Mouse (Mus musculus) thymus, adult 2 months (tissue): ENCODE measurements at regions not wholly inside any gene's neighbourhood (a gene's known extent, or its start where the extent isn't known, plus 50 kb on each side); places are given as distances from the start of the nearest gene placed in this dataset.

Experiments
- CTCF ChIP-seq: fragments of 200-500 bp; IDR thresholded peaks from 2 replicates; pipeline ENCODE4 v1.5.1; 2012; ENCODE audit warnings: mild to moderate bottlenecking, control low read depth, low read length, moderate library complexity, borderline replicate concordance; ENCODE audit not compliant: control insufficient read depth, poor library complexity, insufficient read depth; ENCODE audit errors: extremely low read depth
- POLR2A ChIP-seq: fragments of 200-500 bp; IDR thresholded peaks from 2 replicates; pipeline ENCODE4 v1.6.1; 2012; ENCODE audit warnings: mild to moderate bottlenecking, low read length, control low read depth, moderate library complexity; ENCODE audit not compliant: control insufficient read depth, poor library complexity, insufficient read depth; ENCODE audit errors: extremely low read depth

- TF ChIP-seq POLR2A = no peak
- no peak for TF ChIP-seq CTCF
Measured at GRCm38 (mm10) chr1:183763864-183764726, 249.0 kb upstream of the Dusp10 start.
